Mouse (Mus musculus) liver, adult 2 months (tissue): ENCODE data around the gene Ssbp2. TPM values are rescaled to one million over a fixed set of nuclear protein-coding genes. Genes with fewer than 3 reads are reported as not detected.

Experiments
- DNase-seq: peaks from one replicate; pipeline ENCODE4 v3.0.0-alpha.2; 2011; ENCODE audit warnings: low read depth, low spot score; ENCODE audit errors: extremely low read depth
- H3K27ac ChIP-seq: fragments of 200-500 bp; replicated peaks from 2 replicates; pipeline ENCODE4 v1.5.1; 2012; ENCODE audit warnings: low read depth, mild to moderate bottlenecking, control low read depth, inconsistent platforms, low read length; ENCODE audit not compliant: insufficient read depth
- H3K27me3 ChIP-seq: fragments of 200-500 bp; 2 replicates; pipeline ENCODE4 v1.6.1; 2012; ENCODE audit warnings: mild to moderate bottlenecking, moderate library complexity, low read length, inconsistent platforms; ENCODE audit not compliant: control insufficient read depth, insufficient read depth
- H3K36me3 ChIP-seq: fragments of 200-500 bp; 2 replicates; pipeline ENCODE4 v1.6.1; 2012; ENCODE audit warnings: low read length, inconsistent platforms; ENCODE audit not compliant: control insufficient read depth, insufficient read depth
- H3K4me1 ChIP-seq: fragments of 200-500 bp; 2 replicates; pipeline ENCODE4 v1.6.1; 2011; ENCODE audit warnings: low read length; ENCODE audit not compliant: control insufficient read depth, insufficient read depth
- H3K4me3 ChIP-seq: fragments of 200-500 bp; 2 replicates; pipeline ENCODE4 v1.5.1; 2011; ENCODE audit warnings: low read depth, mild to moderate bottlenecking, control low read depth, low read length, moderate library complexity; ENCODE audit not compliant: insufficient read depth
- H3K79me2 ChIP-seq: fragments of 200-500 bp; 2 replicates; pipeline ENCODE4 v1.6.1; 2012; ENCODE audit warnings: inconsistent platforms, mild to moderate bottlenecking, low read length, moderate library complexity; ENCODE audit not compliant: control insufficient read depth, insufficient read depth
- H3K9ac ChIP-seq: fragments of 200-500 bp; 2 replicates; pipeline ENCODE4 v1.6.1; 2012; ENCODE audit warnings: low read depth, mild to moderate bottlenecking, control low read depth, inconsistent platforms, low read length
- CTCF ChIP-seq: fragments of 200-500 bp; IDR thresholded peaks from 2 replicates; pipeline ENCODE4 v1.5.1; 2011; ENCODE audit warnings: low read depth, low read length, control low read depth
- POLR2A ChIP-seq: fragments of 200-500 bp; IDR thresholded peaks from 2 replicates; pipeline ENCODE4 v1.6.1; 2011; ENCODE audit warnings: low read length, control low read depth; ENCODE audit not compliant: insufficient read depth; ENCODE audit errors: extremely low read depth
- WGBS: fragments of 180-500 bp; shearing (Covaris S2); methylation state at CpG from one replicate; pipeline ENCODE4 v1.1.7; 2018; 5-methylcytosine and 5-hydroxymethylcytosine counted together
- polyA plus RNA-seq: library from polyadenylated mRNA; depleted of rRNA; stranded (reverse); fragments of >200 nt; gene quantifications from 2 replicates; pipeline ENCODE4 v1.2.3, GENCODE M21; 2012; rRNA removed
- total RNA-seq: library from RNA; depleted of rRNA; stranded (reverse); fragments of >200 nt; gene quantifications from 2 replicates; pipeline ENCODE4 v1.2.3, GENCODE M21; 2014; rRNA removed

Gene Ssbp2
- total RNA-seq (1.7 and 2.5 TPM in 2 replicates), polyA plus RNA-seq (0.54 and 1.2 TPM in 2 replicates)

DNA sequence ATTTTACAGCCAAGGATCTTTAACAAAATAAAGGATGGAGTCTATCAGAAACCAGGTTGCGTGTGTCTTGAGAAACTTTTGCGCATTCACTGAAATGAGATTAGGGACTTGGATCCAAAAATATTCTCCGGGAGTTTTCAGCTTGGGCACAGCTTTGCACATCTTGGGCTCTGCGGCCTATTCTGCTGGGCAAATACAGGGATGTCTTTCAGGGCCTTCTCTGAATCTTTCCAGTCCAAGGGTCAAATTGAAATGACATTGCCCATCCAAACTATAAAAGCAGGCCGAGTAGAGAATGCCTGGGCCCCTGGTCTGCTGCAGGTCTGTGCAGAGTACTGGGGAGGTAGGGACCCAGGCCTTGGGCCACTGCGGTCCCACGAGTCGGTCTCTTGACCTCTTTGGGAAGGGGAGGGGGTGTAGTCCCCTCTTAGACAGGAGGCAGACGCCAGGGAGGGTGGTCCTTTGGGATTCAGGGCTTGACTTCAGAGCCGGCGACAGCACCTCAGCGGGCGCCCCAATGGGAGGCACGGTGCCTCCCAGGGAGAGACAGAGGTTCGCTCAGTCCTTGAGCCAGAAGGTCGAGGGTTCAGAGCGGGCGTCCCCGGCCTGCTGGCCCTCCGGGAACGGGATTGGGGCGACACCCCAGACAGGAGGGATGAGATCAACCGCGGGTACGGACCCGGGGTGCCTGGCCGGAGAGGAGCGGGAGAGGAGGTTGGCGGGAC is at the start of gene Ssbp2:
Gene Ssbp2 (plus strand): TSS at position 388 of the 725 bp plus-strand sequence.
- no peaks in the 10 kb centered on the region for H3K79me2 ChIP-seq
- peak within 1 kb of the TSS; percentile 95 for H3K27ac ChIP-seq
- WGBS = 11% methylated on average over 29 of the region's 29 CpGs
- TF ChIP-seq CTCF (no peak), POLR2A (no peak)
- DNase-seq = peak; percentile 58
- no peaks in the 10 kb centered on the region for H3K4me1 ChIP-seq
- no peaks in the 10 kb centered on the region for H3K36me3 ChIP-seq
- peak within 1 kb of the TSS; percentile 98 for H3K4me3 ChIP-seq
- H3K27me3 ChIP-seq = peaks cover 4% of the 10 kb centered on the region; the same call in 1 of the 2 replicates
- H3K9ac ChIP-seq = peak within 1 kb of the TSS; percentile 95

DNA sequence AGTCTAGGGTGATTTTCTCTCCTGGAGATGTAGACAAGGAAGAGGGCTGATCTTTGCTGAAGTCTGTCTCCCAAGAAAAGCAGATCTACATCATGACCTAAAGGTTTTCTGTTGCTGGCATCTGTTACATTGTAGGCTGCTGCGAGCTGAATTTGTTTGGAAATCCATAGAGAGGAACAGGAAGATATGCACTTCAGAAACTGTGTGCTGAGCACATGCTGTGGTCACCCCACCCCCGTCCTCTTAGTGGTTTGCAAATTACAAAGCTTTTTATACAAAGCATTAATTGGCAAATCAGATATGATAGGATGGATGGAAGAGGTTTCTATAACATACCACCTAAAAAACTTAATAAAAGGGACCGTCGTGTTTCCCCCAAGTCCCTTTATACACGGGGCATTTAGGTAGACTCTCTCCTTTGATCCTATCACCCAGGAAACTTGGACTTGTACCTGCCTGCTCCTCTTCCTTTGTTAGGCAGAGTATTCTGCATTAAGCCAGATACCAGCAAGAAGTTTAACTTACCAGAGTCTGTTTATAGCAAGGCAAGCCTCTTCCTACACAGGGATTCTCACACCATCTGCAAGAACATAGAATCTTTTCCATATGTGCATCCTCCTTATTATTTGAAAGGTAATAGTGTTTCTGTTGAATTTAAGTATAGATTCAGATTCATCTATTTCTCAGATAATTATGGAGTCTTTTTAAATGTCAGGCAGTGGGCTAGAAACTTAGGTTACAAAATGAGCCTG is 46.2 kb upstream of the Ssbp2 start:
- Histone ChIP-seq H3K9ac (no peak overlapping the region), H3K36me3 (no peaks in the 10 kb centered on the region), H3K4me3 (no peak overlapping the region), H3K27ac (no peak overlapping the region), H3K79me2 (no peaks in the 10 kb centered on the region), H3K4me1 (no peaks in the 10 kb centered on the region), H3K27me3 (no peaks in the 10 kb centered on the region)
- no peak for DNase-seq
- TF ChIP-seq POLR2A (no peak), CTCF (no peak)
- 82% methylated on average over 5 of the region's 5 CpGs for WGBS

DNA sequence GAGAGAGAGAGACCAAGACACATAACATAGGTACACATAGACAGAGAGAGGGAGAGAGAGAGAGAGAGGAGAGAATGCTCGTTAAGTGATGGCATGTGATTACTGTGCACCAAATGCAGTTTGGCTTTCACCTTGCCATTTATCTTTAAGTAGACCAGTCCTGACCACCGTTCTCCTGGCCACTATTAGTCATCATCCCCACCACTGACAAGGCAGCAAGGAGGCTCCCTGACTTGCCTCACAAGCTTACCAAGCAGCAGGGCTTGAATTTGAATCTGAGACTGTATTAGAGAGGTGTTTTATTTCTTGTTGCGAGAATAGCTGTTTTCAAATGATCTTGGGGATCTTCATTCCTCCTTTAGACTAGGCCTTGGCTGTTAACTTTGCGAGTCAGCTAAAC is 44.2 kb upstream of the Ssbp2 start:
- Histone ChIP-seq H3K79me2 (no peaks in the 10 kb centered on the region), H3K27ac (no peak overlapping the region), H3K36me3 (no peaks in the 10 kb centered on the region), H3K27me3 (no peaks in the 10 kb centered on the region), H3K9ac (no peak overlapping the region), H3K4me3 (no peak overlapping the region), H3K4me1 (no peaks in the 10 kb centered on the region)
- no peak for TF ChIP-seq CTCF
- no peak for TF ChIP-seq POLR2A
- DNase-seq = no peak
- WGBS = 90% methylated on average over 4 of the region's 4 CpGs

DNA sequence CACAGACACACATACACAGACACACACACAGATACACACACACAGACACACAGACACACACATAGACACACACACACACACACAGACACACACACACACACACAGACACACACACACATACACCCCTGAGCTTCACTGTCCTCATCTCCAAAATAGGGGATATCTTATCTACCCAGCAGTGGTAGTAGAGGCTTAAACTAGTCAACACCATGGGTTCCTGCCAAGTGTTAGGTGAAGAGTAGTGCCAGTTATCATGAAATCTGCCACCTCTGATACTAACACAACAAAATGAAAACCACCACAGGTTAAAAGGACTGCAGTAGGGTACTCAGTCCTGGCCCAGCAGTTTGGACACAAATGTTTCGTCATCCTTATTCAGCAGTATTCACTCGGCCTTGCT is 43.4 kb upstream of the Ssbp2 start:
- no peak overlapping the region for H3K4me3 ChIP-seq
- 47% methylated on average over 2 of the region's 2 CpGs for WGBS
- H3K9ac ChIP-seq = no peak overlapping the region
- no peak for DNase-seq
- no peaks in the 10 kb centered on the region for H3K36me3 ChIP-seq
- H3K4me1 ChIP-seq = no peaks in the 10 kb centered on the region
- H3K79me2 ChIP-seq = no peaks in the 10 kb centered on the region
- H3K27me3 ChIP-seq = no peaks in the 10 kb centered on the region
- TF ChIP-seq POLR2A = no peak
- no peak for TF ChIP-seq CTCF
- H3K27ac ChIP-seq = no peak overlapping the region

DNA sequence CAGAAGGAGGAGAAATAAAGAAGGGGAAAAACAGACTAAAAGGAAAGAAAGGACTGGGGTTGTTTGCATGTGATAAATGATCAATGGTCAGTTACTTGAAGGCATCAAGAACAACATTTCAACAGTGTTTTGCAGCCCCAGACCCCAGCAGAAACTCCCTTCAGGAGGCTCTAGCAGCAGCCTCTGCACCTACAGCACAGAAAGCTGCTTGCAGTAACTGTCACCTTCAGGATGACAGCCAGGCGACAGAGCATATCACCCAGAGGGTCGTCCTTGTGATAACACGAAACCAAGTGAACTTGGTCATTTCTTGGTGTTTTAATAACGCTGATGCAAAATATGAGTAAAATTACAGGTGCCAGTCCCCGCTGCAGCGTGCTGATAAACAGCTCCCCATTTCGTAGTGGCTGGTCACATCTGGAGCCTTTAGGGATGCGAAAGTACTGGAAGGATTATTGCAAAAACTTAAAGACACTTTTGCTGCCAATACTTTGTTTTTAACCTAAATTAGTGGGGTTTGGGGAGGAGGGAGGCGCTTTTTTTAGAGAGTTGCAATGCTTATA is 38.6 kb upstream of the Ssbp2 start:
- Histone ChIP-seq H3K27me3 (no peaks in the 10 kb centered on the region), H3K4me3 (no peak overlapping the region), H3K36me3 (no peaks in the 10 kb centered on the region), H3K9ac (no peak overlapping the region), H3K79me2 (no peaks in the 10 kb centered on the region), H3K4me1 (no peaks in the 10 kb centered on the region), H3K27ac (no peak overlapping the region)
- 41% methylated on average over 9 of the region's 9 CpGs for WGBS
- DNase-seq = peak; percentile 15
- TF ChIP-seq CTCF (no peak), POLR2A (no peak)

DNA sequence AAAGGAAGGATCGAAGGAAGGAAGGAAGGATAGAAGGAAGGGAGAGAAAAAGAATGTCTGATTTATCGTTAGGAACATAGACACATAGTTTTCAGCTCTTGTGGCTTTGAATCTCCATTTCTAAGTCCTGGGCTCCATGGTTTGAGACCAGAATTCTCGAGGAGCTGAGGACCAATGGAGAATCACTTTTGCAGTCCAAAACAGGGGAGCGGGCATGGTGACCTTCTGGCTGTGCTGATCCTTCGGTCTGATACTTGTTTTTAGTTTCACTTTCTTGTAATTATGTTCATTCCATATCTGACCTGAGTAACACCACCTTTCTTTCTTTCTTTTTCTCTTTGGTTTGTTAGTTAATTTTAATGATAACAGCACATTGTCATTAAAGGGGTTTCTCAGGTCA is 29.2 kb upstream of the Ssbp2 start:
- Histone ChIP-seq H3K27ac (no peak overlapping the region), H3K36me3 (no peaks in the 10 kb centered on the region), H3K79me2 (no peaks in the 10 kb centered on the region), H3K4me3 (0 out of 2 replicates have a peak overlapping the region, but pooled peaks have one; percentile 11), H3K9ac (no peak overlapping the region), H3K4me1 (no peaks in the 10 kb centered on the region), H3K27me3 (no peaks in the 10 kb centered on the region)
- no peak for DNase-seq
- TF ChIP-seq CTCF = no peak
- no peak for TF ChIP-seq POLR2A
- WGBS = 67% methylated on average over 5 of the region's 5 CpGs
